Mouse (Mus musculus) lung, adult 18-20 months (tissue): ENCODE results near the gene Arhgef33.
"Not testable (repeated sequence)": the region's sequence is repeated elsewhere in the genome, so short reads cannot be mapped to it uniquely, and the experiment has no call there.

Source experiments
- DNase-seq, 2 experiments: peaks; one replicate each; pipeline ENCODE4 v3.0.0; 2022; ENCODE audit warnings: mixed read lengths in 2 of 2

Arhgef33 gene

DNA sequence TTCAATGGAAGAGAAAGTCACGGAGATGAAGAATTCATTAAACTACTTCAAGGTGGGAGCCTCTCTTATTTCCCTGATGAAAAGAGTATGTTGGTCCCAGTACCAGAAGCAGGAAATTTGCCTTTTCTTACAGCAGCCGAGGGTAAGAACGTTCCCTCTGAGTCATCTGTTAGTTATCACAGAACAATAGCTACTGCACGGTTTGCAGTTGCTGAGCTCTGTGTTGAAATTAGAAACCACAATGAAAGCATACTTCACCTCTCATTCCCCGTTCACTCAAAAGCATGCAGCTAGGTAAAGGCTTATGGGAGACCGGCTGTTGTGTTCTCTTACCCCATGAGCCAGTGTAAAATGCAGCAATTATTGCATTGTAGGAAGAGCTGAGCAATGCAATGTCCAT, 40.0 kb downstream of the Arhgef33 start:
- peak in 1 of 2 experiments; percentile 9 for DNase-seq

DNA sequence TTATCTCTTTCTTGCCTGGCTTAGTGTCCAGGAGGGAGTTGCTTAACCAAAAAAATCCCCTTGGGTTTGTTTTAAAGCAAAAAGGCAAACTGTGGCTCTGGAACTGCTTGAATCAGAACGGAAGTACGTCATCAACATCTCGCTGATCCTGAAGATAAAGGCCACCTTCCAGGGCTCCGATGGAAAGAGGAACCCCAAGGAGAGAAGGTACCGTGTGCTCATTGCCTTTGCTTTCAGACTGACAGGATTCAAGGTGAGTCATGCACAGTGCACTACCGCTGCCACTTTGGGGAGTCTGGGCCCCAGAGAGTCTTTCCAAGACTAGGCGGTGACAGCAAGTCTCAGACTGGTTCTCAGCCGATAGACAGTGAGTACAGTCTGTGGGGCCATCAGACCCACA, 53.0 kb downstream of the Arhgef33 start:
- DNase-seq = no peak

DNA sequence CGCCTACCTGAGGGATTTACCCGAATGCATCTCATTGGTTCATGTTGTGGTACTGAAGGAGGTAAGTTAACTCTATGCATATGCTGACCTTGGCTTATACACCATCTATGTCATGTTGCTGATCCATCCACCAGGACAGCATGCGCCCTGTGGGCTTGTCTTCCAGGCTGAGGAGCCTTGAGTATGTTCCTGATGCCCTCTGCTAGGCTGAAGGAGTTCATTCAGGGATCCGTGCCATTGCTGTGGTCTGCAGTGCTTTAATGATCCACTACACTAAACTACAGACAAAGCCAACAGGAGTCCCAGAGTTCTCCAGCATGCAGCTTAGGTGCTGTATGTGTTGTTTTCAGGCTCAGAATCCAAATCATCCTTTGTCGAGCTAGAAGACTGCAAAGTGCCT, 60.1 kb downstream of the Arhgef33 start:
- DNase-seq = peak in 1 of 2 experiments; percentile 8

DNA sequence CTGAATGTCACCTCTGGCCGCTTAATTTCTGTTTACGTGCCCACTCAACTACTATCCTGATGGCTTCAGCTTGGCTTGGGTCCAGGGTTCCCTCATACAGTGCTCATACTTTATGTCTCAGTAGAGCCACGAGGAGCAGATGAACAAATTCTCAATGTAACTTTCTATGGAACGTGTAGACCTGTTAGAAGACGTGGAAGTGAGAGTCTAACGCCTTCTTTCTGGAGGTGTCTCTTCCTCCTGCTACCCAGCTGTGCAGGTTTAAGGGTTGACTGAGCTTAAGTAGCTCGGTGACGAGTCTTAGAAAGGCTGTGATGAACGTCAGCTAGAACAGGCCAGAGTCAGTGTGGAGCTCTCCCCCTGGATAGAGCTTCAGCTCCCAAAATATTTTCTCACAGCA, 61.4 kb downstream of the Arhgef33 start:
- DNase-seq = no peak

DNA sequence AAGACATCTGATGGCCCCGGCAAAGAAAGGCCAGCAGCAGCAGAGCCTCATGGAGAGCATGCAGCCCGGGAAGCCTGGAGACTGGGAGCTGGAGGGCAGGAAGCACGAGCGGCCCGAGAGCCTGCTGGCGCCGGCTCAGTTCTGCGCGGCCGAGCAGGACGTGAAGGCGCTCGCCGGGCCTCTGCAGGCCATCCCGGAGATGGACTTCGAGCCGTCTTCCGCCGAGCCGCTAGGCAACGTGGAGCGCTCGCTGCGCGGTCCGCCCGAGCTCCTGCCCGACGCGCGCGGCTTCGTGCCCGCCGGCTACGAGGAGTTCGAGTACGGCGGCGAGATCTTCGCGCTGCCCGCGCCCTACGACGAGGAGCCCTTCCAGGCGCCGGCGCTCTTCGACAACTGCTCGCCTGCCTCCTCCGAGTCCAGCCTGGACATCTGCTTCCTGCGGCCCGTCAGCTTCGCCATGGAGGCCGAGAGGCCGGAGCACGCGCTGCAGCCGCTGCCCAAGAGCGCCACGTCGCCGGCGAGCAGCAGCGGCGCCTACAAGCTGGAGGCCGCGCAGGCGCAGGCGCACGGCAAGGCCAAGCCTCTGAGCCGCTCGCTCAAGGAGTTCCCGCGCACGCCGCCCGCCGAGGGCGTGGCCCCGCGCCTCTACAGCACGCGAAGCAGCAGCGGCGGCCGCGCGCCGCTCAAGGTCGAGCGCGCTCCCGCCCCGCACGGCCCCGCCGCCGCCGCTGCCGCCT, 66.0 kb downstream of the Arhgef33 start, which contains the start of gene Gm10190:
TSS of gene Gm10190 (minus strand) at position 553 of the 737 bp plus-strand sequence.
- peak; percentile 88 to 92 for DNase-seq

DNA sequence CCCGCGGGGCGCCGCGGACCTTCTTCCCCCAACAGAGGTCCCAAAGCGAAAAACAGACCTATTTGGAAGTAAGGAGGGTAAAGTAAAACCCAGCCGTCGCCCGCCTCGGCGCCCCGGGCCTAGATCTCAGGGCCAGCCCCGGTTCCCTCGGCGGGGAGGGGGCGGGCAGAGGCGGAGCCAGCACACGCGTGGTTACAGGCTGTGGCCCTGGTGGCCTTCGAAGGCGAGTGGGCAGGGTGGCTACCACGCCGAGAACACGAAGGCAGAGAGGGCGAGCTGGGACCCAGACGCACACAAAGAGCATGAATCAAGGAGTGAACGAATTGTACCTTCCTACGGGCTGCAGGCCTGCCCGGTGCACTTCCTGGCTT, 66.5 kb downstream of the Arhgef33 start:
- DNase-seq = no peak

DNA sequence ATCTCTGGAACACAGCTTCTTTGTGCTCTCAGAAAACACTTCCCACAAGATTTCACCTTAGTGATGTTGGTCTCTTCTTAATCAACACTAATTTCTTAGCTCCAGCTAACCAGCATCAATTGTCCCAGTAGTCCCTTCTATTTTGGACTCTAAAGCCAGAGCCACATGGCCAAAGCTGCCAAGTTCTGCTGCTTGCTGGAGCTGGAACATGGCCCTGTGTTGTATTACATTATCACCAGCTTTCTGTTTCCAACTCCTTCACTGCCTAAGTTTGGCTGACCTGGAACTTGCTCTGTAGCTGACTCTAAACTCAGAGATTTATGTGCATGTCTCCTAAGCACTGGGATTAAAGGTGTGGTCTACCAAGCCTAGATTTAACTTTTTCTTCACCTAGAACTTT, 71.2 kb downstream of the Arhgef33 start:
- DNase-seq = not testable (repeated sequence)

DNA sequence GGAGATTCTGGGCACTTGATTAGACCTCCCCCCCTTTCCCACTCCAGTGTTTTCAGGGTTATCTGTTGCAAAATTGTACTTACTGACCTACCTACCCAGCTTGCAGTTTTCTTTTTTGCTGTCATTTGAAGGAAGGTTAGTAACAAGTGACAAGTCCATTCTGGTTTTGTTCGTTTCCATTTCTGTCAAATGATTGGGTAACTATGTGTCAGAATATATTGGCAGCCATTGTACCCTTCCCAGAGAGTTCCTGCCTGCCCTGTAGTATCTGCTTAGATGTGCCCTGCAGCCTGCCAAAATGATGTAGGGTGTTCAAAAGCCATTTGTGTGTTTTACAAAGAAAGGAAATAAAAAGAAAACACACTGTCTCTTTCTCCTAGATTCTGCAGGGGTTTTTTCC, 78.5 kb downstream of the Arhgef33 start:
- DNase-seq = no peak

DNA sequence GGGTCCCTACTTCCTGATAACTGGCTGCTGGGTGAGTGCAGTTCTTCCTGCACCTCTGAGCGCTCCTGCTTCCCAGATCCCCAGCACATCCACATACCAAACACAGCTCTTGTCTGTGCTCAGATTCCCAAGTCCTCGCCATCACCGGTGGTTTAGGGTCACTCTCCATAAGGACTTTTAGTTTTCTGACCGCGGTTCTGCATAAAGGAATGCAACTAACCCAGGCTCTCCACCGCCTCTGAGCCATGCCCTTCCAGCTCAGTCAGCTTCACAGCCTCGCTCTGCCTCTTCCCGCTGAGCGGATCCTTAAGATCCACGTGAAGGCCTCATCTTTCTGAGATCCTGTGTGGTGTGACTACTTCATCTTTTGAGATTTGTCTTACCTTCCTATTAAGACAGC, 82.8 kb downstream of the Arhgef33 start:
- no peak for DNase-seq

DNA sequence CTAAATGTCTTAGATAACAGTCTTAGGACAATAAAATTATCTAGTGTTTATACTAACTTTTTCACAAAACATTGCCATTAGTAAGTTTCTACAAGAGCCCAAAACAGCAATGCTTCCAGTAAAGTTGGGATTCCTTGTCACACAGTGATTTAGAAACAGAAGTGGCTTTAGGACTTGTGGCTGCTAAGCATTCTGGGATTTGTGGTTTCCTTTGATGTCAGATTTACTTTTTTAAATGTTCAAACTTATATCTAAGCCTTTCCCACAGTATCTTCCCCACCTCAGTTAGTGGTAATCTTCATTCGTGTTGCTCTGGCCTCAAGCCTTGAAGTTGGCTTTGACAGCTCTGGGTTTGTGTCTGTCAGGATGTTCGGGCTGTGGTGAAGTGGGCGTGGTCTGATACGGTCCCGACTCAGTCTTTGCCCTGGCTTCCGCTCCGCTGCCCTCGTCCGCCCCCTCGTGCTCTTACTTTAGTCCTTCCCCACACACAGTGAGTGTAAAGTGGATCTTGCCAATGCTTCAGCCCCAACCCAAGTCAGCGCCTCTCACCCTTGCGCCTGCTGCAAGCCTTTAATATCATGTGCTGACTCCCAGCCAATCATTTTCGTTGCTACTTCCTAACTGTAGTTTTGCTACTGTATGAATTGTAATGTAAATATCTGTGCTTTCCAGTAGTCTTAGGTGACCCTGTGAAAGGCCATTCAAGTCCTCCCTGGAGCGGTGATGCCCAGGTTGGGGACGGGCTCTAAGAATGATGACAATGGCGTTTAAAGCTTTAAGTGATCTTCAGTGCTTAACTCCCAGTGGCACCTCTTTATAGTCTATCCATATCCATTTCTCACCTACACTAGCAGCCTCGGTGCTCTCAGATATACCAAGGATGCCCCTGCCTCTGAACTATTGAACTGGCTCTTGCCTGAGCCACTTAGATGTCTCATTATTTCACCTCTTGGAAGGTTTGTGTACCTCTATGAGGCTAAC, 84.5 kb downstream of the Arhgef33 start:
- peak; percentile 53 to 56 for DNase-seq

DNA sequence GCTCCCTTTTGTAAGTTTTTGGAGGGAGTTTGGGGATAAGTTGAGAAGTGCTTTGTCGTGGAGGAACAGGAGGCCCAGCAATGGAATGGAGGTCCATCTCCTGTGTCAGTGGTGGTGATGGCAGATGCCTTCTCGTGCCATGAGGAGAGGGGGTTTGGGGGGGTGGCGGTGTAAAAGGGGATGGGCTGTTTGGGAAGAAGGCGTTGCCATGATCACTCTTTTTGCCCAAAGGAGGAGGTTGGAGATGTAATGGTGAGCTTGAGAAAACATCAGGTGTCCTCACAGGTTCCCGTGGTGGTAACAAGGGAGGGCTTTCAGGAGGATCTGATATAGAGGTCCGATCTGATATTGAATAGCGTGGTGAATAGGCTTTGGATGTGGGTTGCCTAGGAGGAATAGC, 91.0 kb downstream of the Arhgef33 start:
- DNase-seq = no peak

DNA sequence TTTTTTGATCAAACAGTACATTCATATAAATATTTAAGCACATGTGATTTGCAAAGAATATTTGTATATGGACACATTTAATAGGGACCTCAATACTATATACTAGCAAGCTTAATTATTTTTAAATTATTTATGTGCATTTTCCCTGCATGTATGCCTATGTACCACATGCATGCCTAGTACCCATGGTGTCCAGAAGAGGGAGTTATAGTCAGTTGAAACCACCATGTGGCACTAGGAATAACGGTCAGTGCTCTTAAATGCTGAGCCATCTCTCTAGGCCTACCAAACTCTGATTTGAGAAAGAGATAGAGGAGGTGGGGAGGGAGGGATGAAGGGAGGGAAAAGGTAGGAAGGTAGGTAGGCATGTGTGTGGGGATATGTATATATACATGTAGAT, 104.0 kb downstream of the Arhgef33 start:
- DNase-seq = no peak

DNA sequence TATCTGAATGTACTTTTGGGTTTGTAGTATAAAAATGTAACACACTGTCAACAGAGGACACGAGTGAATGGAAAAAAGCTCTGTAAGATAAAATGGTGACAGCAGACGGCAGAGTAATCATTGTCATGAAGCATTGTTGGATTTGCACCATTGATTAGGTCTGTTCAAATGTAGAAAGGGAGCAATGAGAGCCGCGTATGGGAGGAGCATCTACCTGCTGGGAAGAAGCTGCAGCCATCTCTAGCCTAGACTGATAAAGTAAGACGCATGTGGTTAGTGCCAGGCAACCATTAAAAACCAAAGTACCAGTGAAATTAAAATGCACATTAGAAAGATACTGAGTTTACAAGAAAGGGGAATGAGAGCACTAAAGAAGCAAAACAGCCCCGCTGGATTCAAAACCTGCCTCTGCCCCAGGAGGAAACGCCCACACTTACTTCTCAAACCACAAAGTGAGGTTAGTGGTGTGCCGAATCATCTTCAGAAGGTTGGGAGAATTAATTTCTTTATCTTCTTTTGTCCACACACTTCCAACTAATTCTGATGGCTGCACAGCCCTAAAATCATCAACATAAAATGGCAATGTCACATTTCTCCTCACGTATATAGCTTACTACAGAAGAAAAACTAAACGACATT, 111.5 kb downstream of the Arhgef33 start:
- no peak for DNase-seq

DNA sequence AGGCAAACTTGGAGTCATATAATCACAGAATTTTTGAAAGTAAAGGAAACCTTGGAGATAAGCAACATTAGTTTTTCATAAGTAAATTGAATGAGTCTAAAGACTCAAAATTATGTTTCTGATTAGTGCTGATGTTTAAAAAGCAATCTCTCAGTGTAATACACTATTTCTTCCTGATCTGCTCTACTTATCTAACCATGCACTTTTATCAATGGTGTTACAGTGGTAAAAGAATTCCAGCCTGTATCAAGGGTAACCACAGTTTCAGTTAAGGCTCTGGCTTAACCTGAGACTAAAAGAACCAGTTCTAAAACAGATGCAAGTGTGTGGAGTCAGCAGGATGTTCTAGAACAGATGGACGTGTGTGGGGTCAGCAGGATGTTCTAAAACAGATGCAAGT, 113.8 kb downstream of the Arhgef33 start:
- DNase-seq = no peak

DNA sequence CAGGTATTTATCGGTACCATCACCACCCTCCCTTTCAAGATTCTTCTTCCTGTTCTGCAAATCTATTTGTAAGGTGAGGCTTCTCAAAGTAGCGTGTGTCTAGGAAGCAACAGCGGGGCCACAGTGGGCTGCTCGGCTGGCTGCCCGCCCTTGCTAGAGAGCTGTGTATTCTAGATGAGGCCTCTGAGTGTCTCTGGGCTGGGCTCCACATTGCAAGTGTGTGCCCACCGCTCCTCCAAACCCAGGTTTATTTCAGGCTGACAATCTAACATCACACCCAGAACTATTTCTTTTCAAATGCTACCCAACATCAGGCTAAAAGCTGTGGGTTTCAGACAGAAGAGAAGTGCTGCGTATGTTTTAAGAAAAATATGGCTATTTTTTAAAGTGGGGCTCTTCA, 119.0 kb downstream of the Arhgef33 start:
- DNase-seq = no peak

DNA sequence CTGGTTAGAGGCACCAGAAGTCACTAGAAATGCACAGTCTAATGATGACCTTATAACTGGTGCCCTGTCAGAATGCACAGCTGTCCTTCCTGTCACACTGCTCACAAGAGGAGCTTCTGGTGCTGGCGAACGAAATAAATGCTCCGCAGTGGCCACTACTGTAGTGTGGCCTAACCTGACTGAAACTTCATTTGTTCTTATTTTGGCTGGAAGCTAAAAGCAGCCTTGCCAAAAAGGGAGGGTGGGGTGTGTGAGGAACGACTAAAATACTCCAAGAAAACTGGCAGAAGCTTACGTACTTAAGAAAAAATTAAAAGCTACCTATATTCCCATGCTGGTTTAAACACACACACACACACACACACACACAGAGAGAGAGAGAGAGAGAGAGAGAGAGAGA, 119.7 kb downstream of the Arhgef33 start:
- no peak for DNase-seq

DNA sequence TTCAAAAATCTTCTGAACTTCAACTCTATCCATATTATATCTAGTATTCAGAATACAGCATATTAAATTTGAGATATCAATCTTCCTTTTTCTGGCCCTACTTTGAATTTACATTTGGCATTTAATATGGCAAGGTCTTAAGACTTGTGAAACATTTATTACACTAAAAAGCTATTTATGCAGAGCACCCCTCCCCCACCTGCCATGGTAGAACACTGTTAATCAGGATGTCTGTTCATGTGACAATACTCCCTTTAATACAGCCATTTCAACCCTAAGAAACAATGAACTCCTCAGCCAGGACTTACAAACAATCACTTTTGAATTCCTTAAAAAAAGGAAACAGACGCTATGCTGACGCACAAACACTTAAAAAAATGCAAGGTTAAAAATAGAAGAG, 120.8 kb downstream of the Arhgef33 start:
- no peak for DNase-seq

DNA sequence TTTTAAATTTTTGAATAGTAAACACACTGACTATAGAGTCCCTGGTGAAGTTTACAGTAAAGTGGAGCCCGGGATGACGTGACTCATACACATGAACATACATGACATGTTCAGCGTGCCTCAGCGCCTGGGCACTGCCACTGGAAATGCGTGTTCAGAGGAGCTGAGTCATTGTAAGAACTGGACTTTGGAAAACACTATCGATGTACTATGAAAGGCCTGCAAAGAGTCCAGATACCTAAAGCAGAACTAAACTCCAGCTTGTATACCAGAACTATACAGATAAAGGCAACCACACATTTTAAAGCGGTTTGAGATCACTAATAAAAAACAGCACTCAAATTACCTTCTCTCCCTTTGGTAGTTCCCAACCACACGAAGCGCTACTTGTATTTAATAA, 124.8 kb downstream of the Arhgef33 start:
- DNase-seq = no peak

DNA sequence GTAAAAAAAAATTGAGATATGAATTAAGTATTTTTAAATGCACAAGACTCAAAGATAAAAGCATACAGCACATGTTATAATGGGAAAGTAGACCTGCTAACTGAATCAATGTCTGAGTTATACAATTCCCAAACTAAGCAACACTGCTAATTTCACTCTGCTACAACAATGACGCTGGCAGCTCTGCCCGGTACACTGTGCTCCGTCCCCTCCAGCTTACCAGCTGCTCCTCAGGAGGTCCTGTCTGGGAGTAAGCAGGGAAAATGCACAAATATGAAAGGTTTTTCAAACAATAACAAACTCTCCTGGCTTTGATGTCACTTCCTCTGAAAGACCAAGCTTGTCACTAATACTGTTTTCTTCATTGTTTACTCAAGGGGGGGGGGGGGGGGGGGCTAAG, 127.2 kb downstream of the Arhgef33 start:
- no peak for DNase-seq

DNA sequence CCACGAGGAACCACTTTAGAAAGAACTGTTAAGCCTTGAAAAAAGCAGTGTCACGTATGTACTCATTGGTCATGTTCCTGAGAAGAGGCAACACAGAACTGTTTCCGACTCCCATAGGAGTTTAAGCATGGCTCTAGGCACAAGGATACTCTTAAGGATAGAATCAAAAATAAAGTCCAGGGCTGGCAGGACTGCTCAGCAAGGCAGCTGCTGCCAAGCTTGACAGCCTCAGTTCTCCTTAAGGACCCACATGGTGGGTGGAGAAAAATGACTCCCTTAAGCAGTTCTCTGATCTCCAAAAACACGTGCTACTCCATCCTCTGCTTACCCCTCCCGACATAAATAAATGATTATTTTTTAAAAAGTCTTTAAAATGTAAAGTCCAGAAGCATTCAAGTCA, 128.5 kb downstream of the Arhgef33 start:
- no peak for DNase-seq

DNA sequence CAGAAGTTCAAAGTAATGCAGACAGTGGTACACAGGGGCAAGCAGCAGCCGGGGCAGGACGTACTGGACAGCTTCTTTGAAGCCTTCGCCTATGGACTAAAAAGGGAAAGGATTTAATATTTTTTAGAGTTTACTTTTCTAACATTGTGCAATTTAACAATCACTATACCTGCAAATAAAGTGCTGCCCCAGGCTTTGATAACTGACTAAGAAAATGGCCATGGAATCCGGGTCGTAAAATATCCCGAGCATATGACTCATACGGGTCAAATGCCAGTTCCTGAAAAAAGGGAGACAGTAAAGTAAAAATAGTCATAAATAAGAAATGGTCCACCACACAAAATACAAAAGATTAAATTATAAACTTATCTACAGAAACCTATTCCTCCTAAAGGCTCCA, 138.2 kb downstream of the Arhgef33 start:
- no peak for DNase-seq

DNA sequence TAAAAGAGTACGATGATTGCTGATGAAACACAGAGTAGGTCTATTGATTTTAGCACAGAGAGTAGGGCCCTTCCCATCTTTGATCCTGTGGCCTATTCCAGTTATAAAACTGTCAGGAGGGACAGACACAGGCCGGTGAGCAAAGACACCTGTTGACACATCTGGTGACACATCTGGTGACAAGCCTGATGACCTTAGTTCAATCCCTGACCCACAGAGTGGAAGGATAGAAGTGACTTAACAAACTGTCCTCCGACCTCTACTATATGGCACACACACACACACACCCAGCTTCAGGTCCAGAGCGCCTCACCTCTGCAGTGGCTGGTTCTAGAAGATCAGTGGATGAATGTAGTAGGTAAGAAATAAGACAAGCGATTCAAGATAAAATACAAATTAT, 139.3 kb downstream of the Arhgef33 start:
- no peak for DNase-seq
